In the genomic region with DNA sequence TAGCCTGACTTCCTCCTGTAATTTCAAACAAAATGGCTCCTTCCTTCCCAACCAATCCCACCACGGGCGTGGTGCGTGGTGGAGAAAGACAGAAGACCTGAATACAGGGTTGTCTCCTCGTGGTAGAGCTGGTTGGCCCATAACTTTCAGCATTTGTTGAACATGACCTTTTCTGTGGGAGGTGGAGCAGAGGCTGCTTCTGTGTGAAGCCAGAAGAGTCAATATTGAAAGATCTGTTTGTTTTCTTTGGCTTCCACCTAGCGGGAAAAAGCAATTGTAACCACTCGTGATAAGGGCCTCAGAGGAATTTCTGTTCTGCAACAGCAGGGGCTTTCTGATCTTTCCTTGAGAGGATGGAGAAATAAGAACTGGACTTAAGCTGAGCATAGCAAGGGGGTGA, we compare ENCODE assay signal across 19 mouse cellular contexts. TPM values are rescaled to one million over a fixed set of nuclear protein-coding genes. Genes with fewer than 3 reads are reported as not detected.
DNase-seq lines count a peak whose midpoint lies in the region; ATAC-seq and TF ChIP-seq lines count a peak whose summit lies in the region.
"Had no signal": no experiment of that assay in that cellular context is flagged by ENCODE, and none has a peak within 500 bp of the region (broad histone marks: within the 10 kb centered on the region; RNA-seq: fewer than 3 reads in every experiment).

No protein-coding gene starts in this region.

- H3K36me3 ChIP-seq in kidney, postnatal 0 days (ENCODE audit: insufficient read depth, low read length), result no peaks in the 10 kb centered on the region
- no peaks in the 10 kb centered on the region for H3K36me3 ChIP-seq in kidney, embryonic 16.5 days (ENCODE audit: insufficient read depth, low read length)
- no peaks in the 10 kb centered on the region for H3K36me3 ChIP-seq in lung, embryonic 15.5 days
- no peaks in the 10 kb centered on the region for H3K36me3 ChIP-seq in embryonic facial prominence, embryonic 10.5 days (replicated peaks)
- H3K36me3 ChIP-seq: hindbrain, embryonic 15.5 days; intestine, embryonic 15.5 days; limb, embryonic 15.5 days; midbrain, embryonic 13.5 days; neural tube, embryonic 13.5 days had no signal

- no peak overlapping the region for H3K4me2 ChIP-seq in kidney, postnatal 0 days (ENCODE audit: low read length)
- H3K4me2 ChIP-seq in kidney, embryonic 16.5 days (replicated peaks; ENCODE audit: low read depth, low read length), result no peak overlapping the region
- H3K4me2 ChIP-seq in lung, embryonic 15.5 days, result no peak overlapping the region; the same call in 1 of the 2 replicates
- H3K4me2 ChIP-seq: hindbrain, embryonic 15.5 days; intestine, embryonic 15.5 days; limb, embryonic 15.5 days; midbrain, embryonic 13.5 days; neural tube, embryonic 13.5 days had no signal

- H3K4me3 ChIP-seq in kidney, postnatal 0 days (replicated peaks; ENCODE audit: low read depth, low read length), result no peak overlapping the region
- H3K4me3 ChIP-seq in kidney, embryonic 16.5 days (ENCODE audit: low read length), result no peak overlapping the region
- no peak overlapping the region for H3K4me3 ChIP-seq in lung, embryonic 15.5 days
- H3K4me3 ChIP-seq in embryonic facial prominence, embryonic 10.5 days, result no peak overlapping the region
- H3K4me3 ChIP-seq: hindbrain, embryonic 15.5 days; intestine, embryonic 15.5 days; limb, embryonic 15.5 days; midbrain, embryonic 13.5 days; neural tube, embryonic 13.5 days had no signal

- WGBS in kidney, postnatal 0 days, result 50% methylated on average over 6 of the region's 6 CpGs
- WGBS in kidney, embryonic 16.5 days, result 52% methylated on average over 6 of the region's 6 CpGs
- WGBS in lung, embryonic 15.5 days, result 35% methylated on average over 6 of the region's 6 CpGs
- WGBS in embryonic facial prominence, embryonic 10.5 days, result 79% methylated on average over 6 of the region's 6 CpGs

- H3K27ac ChIP-seq in kidney, postnatal 0 days, result no peak overlapping the region
- H3K27ac ChIP-seq in kidney, embryonic 16.5 days (ENCODE audit: low read length), result no peak overlapping the region
- peak overlapping the region; percentile 83 for H3K27ac ChIP-seq in lung, embryonic 15.5 days
- H3K27ac ChIP-seq in embryonic facial prominence, embryonic 10.5 days (replicated peaks), result no peak overlapping the region
- H3K27ac ChIP-seq: hindbrain, embryonic 15.5 days; intestine, embryonic 15.5 days; limb, embryonic 15.5 days; midbrain, embryonic 13.5 days; neural tube, embryonic 13.5 days had no signal

- H3K4me1 ChIP-seq in kidney, postnatal 0 days (replicated peaks; ENCODE audit: insufficient read depth, low read length), result no peaks in the 10 kb centered on the region
- H3K4me1 ChIP-seq in kidney, embryonic 16.5 days (ENCODE audit: insufficient read depth, low read length), result peaks cover 5% of the 10 kb centered on the region; the same call in 1 of the 2 replicates
- H3K4me1 ChIP-seq in lung, embryonic 15.5 days, result peaks cover 14% of the 10 kb centered on the region
- H3K4me1 ChIP-seq in embryonic facial prominence, embryonic 10.5 days, result peaks cover 4% of the 10 kb centered on the region
- H3K4me1 ChIP-seq: hindbrain, embryonic 15.5 days had no signal

- 0 out of 2 replicates have a peak, but pooled peaks have one; percentile 2 for TF ChIP-seq CTCF in kidney, postnatal 0 days (IDR thresholded peaks at IDR 0.05; ENCODE audit: low read depth)

- no peak for ATAC-seq in kidney, postnatal 0 days (replicated peaks; ENCODE audit: low FRiP score, low read depth)
- no peak for ATAC-seq in kidney, embryonic 16.5 days (ENCODE audit: low FRiP score, low TSS enrichment)
- no peak for ATAC-seq in lung, embryonic 15.5 days (ENCODE audit: borderline replicate concordance, extremely low read depth, low FRiP score, low TSS enrichment)
- ATAC-seq: intestine, embryonic 15.5 days; midbrain, embryonic 13.5 days had no signal

- peak; percentile 52 for DNase-seq in kidney, postnatal 0 days (ENCODE audit: low spot score)
- peak; percentile 46 for DNase-seq in fibroblast of lung, adult 2 months (ENCODE audit: low read depth)
- DNase-seq in lung, postnatal 4 days, result peak; percentile 33 to 44
- DNase-seq in embryonic facial prominence, embryonic 10.5 days (ENCODE audit: low spot score), result no peak
- DNase-seq in cerebellum, postnatal 4 days (ENCODE audit: low spot score in 2 of 2), result no peak
- DNase-seq in adrenal gland, adult 18-20 months (ENCODE audit: low spot score in 2 of 2), result no peak
- DNase-seq: adrenal gland, postnatal 14 days; cerebellum, adult 11 months; cerebellum, postnatal 14 days; embryo, embryonic 11 days; layer of hippocampus, postnatal 36 days; thymus, adult 2 months had no signal

- no peaks in the 10 kb centered on the region for H3K9me3 ChIP-seq in kidney, postnatal 0 days (replicated peaks; ENCODE audit: low read length)
- H3K9me3 ChIP-seq in kidney, embryonic 16.5 days (ENCODE audit: low read length), result no peaks in the 10 kb centered on the region
- no peaks in the 10 kb centered on the region; the same call in 1 of the 2 replicates for H3K9me3 ChIP-seq in lung, embryonic 15.5 days
- H3K9me3 ChIP-seq in embryonic facial prominence, embryonic 10.5 days, result peaks cover 7% of the 10 kb centered on the region; the same call in 1 of the 2 replicates
- H3K9me3 ChIP-seq: hindbrain, embryonic 15.5 days; intestine, embryonic 15.5 days; limb, embryonic 15.5 days; midbrain, embryonic 13.5 days; neural tube, embryonic 13.5 days had no signal

- H3K9ac ChIP-seq in kidney, postnatal 0 days (ENCODE audit: low read depth, low read length), result no peak overlapping the region
- no peak overlapping the region for H3K9ac ChIP-seq in kidney, embryonic 16.5 days (replicated peaks; ENCODE audit: low read length)
- H3K9ac ChIP-seq in lung, embryonic 15.5 days, result no peak overlapping the region
- H3K9ac ChIP-seq: hindbrain, embryonic 15.5 days; intestine, embryonic 15.5 days; limb, embryonic 15.5 days; midbrain, embryonic 13.5 days; neural tube, embryonic 13.5 days had no signal

- H3K27me3 ChIP-seq in kidney, postnatal 0 days (ENCODE audit: insufficient read depth, low read length), result no peaks in the 10 kb centered on the region
- H3K27me3 ChIP-seq in kidney, embryonic 16.5 days (ENCODE audit: insufficient read depth, low read length), result no peaks in the 10 kb centered on the region
- H3K27me3 ChIP-seq in lung, embryonic 15.5 days, result no peaks in the 10 kb centered on the region
- H3K27me3 ChIP-seq in embryonic facial prominence, embryonic 10.5 days (replicated peaks; ENCODE audit: low read depth, poor library complexity, severe bottlenecking), result peaks cover 6% of the 10 kb centered on the region; the same call in 1 of the 2 replicates
- H3K27me3 ChIP-seq: hindbrain, embryonic 15.5 days; intestine, embryonic 15.5 days; limb, embryonic 15.5 days had no signal

RNA-seq across cellular contexts. Expression of a gene that starts 5.6 kb away (rescaled TPM):
- polyA plus RNA-seq in kidney, postnatal 0 days (2015; fragmentation: Nextera tagmentation; extraction: Ambion mirVana), result 0.83 and 0.96 TPM in 2 replicates
- polyA plus RNA-seq in kidney, embryonic 16.5 days (2015; fragmentation: Nextera tagmentation; extraction: Ambion mirVana), result 1.8 and 2.0 TPM in 2 replicates
- 4.5 and 5.0 TPM in 2 replicates for polyA plus RNA-seq in lung, embryonic 15.5 days (2015; fragmentation: Nextera tagmentation; extraction: Ambion mirVana)
- polyA plus RNA-seq in embryonic facial prominence, embryonic 10.5 days (2016; fragmentation: Nextera tagmentation; extraction: Ambion mirVana), result 0.79 and 1.2 TPM in 2 replicates
- total RNA-seq in adrenal gland, adult 18-20 months (2021), result 1 to 10 TPM; 1.3 to 3.4 TPM

Comparison
In these comparisons a context has a peak if more than half of its experiments do, and no peak if none do; other contexts are left out.
1. DNase-seq: peak in kidney, postnatal 0 days (single experiment), fibroblast of lung, adult 2 months (single experiment) and lung, postnatal 4 days (2 of 2); none in embryonic facial prominence, embryonic 10.5 days (single experiment), cerebellum, postnatal 4 days (0 of 2) and adrenal gland, adult 18-20 months (0 of 2).